ENCODE assay signal across 18 mouse cellular contexts in the genomic region with DNA sequence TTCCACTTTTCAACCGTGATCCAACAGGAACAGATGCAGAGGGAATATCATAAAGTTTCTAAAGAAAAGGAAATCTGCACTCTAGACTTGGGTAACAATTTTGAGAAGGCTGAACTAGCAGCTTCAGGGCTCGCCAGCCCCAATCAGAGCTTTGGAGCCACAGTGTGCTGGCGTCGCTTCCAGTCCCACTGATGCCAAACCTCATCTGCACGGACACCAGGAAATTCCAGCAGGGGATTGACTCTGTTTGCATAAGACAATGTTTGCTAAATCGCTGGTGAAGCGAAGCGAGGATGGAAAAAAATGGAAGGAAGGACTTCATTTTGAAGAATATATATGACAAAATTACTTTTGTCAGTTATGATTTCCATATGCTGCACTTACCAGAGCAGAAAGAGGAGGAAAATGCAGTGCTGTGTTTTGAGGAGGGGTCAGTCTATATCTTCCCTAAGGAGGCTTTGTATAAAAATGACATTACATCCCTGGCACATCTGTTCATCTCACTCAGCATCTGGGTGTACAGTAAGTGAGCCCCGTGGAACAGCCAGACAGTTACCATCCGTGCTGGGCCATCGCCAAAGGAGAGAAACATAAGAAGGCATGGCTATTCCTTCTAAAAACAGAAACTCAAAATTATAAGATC.
A peak's percentile ranks its signal among the peaks of the same experiment; 100 is the strongest.
DNase-seq lines count a peak whose midpoint lies in the region; ATAC-seq and TF ChIP-seq lines count a peak whose summit lies in the region.
"Had no signal": no experiment of that assay in that cellular context is flagged by ENCODE, and none has a peak within 500 bp of the region (broad histone marks: within the 10 kb centered on the region; RNA-seq: fewer than 3 reads in every experiment).

No protein-coding gene starts in this region.

- no peak overlapping the region for H3ac ChIP-seq in myocyte (ENCODE audit: control insufficient read depth, insufficient read length)

- peak; percentile 31; the same call in 1 of the 2 replicates for ATAC-seq in lung, embryonic 14.5 days (ENCODE audit: insufficient read depth)
- ATAC-seq in stomach, embryonic 16.5 days (ENCODE audit: insufficient read depth, low FRiP score): no peak
- ATAC-seq in stomach, postnatal 0 days (ENCODE audit: low FRiP score, low TSS enrichment): no peak
- ATAC-seq in embryonic facial prominence, embryonic 15.5 days (ENCODE audit: insufficient number of reproducible peaks, low FRiP score, low TSS enrichment, low read depth): peak; percentile 83
- ATAC-seq: forebrain, embryonic 15.5 days had no signal

- intact Hi-C loops in heart, postnatal 10 days (cut with DNase I): no loop called here

- no peaks in the 10 kb centered on the region for H3K9me3 ChIP-seq in lung, embryonic 14.5 days (ENCODE audit: low read depth, low read length)
- H3K9me3 ChIP-seq in stomach, embryonic 16.5 days (replicated peaks; ENCODE audit: control insufficient read depth, low read length): no peaks in the 10 kb centered on the region
- H3K9me3 ChIP-seq in stomach, postnatal 0 days (ENCODE audit: control insufficient read depth, low read length): no peaks in the 10 kb centered on the region
- no peaks in the 10 kb centered on the region for H3K9me3 ChIP-seq in embryonic facial prominence, embryonic 15.5 days (replicated peaks)
- H3K9me3 ChIP-seq: forebrain, embryonic 15.5 days; heart, embryonic 15.5 days; hindbrain, embryonic 10.5 days; intestine, embryonic 15.5 days had no signal

- H3K9ac ChIP-seq in lung, embryonic 14.5 days: no peak overlapping the region
- H3K9ac ChIP-seq in stomach, embryonic 16.5 days (ENCODE audit: low read length): no peak overlapping the region
- H3K9ac ChIP-seq in stomach, postnatal 0 days (ENCODE audit: low read length): no peak overlapping the region
- no peak overlapping the region for H3K9ac ChIP-seq in embryonic facial prominence, embryonic 15.5 days
- H3K9ac ChIP-seq: forebrain, embryonic 15.5 days; heart, embryonic 15.5 days; hindbrain, embryonic 14.5 days; intestine, embryonic 15.5 days had no signal

- no peaks in the 10 kb centered on the region for H3K4me1 ChIP-seq in lung, embryonic 14.5 days (ENCODE audit: insufficient read depth)
- H3K4me1 ChIP-seq in stomach, embryonic 16.5 days (ENCODE audit: control insufficient read depth, insufficient read depth, low read length): peaks cover 8% of the 10 kb centered on the region
- no peaks in the 10 kb centered on the region for H3K4me1 ChIP-seq in stomach, postnatal 0 days (replicated peaks; ENCODE audit: control insufficient read depth, insufficient read depth)
- H3K4me1 ChIP-seq in embryonic facial prominence, embryonic 15.5 days: peaks cover 16% of the 10 kb centered on the region; the same call in 1 of the 2 replicates
- H3K4me1 ChIP-seq: heart, embryonic 15.5 days; intestine, embryonic 15.5 days had no signal

- DNase-seq in lung, embryonic 14.5 days: peak; percentile 62
- DNase-seq in lung, postnatal 36 days: no peak
- no peak for DNase-seq in stomach, postnatal 0 days (ENCODE audit: low spot score)
- DNase-seq in heart, postnatal 10 days: no peak
- DNase-seq: adrenal gland, adult 8-10 months; adrenal gland, postnatal 36 days; cerebellum, adult 2 months; embryo, embryonic 11 days; heart, adult 2 months had no signal

- no peaks in the 10 kb centered on the region for H3K27me3 ChIP-seq in lung, embryonic 14.5 days (ENCODE audit: insufficient read depth, low read length)
- H3K27me3 ChIP-seq in stomach, embryonic 16.5 days (ENCODE audit: control insufficient read depth, insufficient read depth, low read length): no peaks in the 10 kb centered on the region
- no peaks in the 10 kb centered on the region for H3K27me3 ChIP-seq in stomach, postnatal 0 days (ENCODE audit: control insufficient read depth, insufficient read depth, low read length)
- H3K27me3 ChIP-seq in embryonic facial prominence, embryonic 15.5 days: no peaks in the 10 kb centered on the region
- no peaks in the 10 kb centered on the region for H3K27me3 ChIP-seq in myocyte (ENCODE audit: control insufficient read depth, insufficient read depth, insufficient read length)
- H3K27me3 ChIP-seq: forebrain, embryonic 15.5 days; heart, embryonic 15.5 days; intestine, embryonic 15.5 days had no signal

- H3K27ac ChIP-seq in lung, embryonic 14.5 days (ENCODE audit: low read depth): no peak overlapping the region
- H3K27ac ChIP-seq in stomach, embryonic 16.5 days (ENCODE audit: low read length): no peak overlapping the region
- H3K27ac ChIP-seq in stomach, postnatal 0 days (replicated peaks): no peak overlapping the region
- H3K27ac ChIP-seq in embryonic facial prominence, embryonic 15.5 days (replicated peaks): peak overlapping the region; percentile 45; the same call in 1 of the 2 replicates
- H3K27ac ChIP-seq: heart, adult 2 months; heart, embryonic 15.5 days; hindbrain, embryonic 10.5 days; hindbrain, embryonic 14.5 days had no signal

- no peak overlapping the region for H3K4me3 ChIP-seq in lung, embryonic 14.5 days (ENCODE audit: low read depth, low read length)
- no peak overlapping the region for H3K4me3 ChIP-seq in stomach, embryonic 16.5 days (replicated peaks; ENCODE audit: low read length)
- H3K4me3 ChIP-seq in stomach, postnatal 0 days (ENCODE audit: low read depth, low read length): no peak overlapping the region
- H3K4me3 ChIP-seq in embryonic facial prominence, embryonic 15.5 days (replicated peaks): no peak overlapping the region
- H3K4me3 ChIP-seq in myocyte: no peak overlapping the region
- H3K4me3 ChIP-seq: forebrain, embryonic 15.5 days; heart, adult 2 months; heart, embryonic 15.5 days; hindbrain, embryonic 10.5 days; intestine, embryonic 15.5 days had no signal

- TF ChIP-seq POLR2A in myocyte (IDR thresholded peaks at IDR 0.05; ENCODE audit: insufficient read length, low read depth): no peak

- no peak for TF ChIP-seq EP300 in stomach, postnatal 0 days (optimal IDR thresholded peaks at IDR 0.05)

- H3K36me3 ChIP-seq in lung, embryonic 14.5 days (ENCODE audit: insufficient read depth): no peaks in the 10 kb centered on the region
- no peaks in the 10 kb centered on the region for H3K36me3 ChIP-seq in stomach, embryonic 16.5 days (ENCODE audit: control insufficient read depth, insufficient read depth, low read length)
- H3K36me3 ChIP-seq in stomach, postnatal 0 days (ENCODE audit: control insufficient read depth, insufficient read depth, low read length): no peaks in the 10 kb centered on the region
- H3K36me3 ChIP-seq in embryonic facial prominence, embryonic 15.5 days: no peaks in the 10 kb centered on the region
- no peaks in the 10 kb centered on the region for H3K36me3 ChIP-seq in myocyte (ENCODE audit: control insufficient read depth, insufficient read depth)
- H3K36me3 ChIP-seq: forebrain, embryonic 15.5 days; heart, embryonic 15.5 days; hindbrain, embryonic 10.5 days; intestine, embryonic 15.5 days had no signal

- no peak for TF ChIP-seq CTCF in lung, embryonic 14.5 days (IDR thresholded peaks at IDR 0.05; ENCODE audit: low read depth)
- TF ChIP-seq CTCF in stomach, postnatal 0 days (IDR thresholded peaks at IDR 0.05; ENCODE audit: low read depth): no peak

- WGBS in lung, embryonic 14.5 days: 35% methylated on average over 11 of the region's 11 CpGs
- 40% methylated on average over 11 of the region's 11 CpGs for WGBS in stomach, embryonic 16.5 days
- WGBS in stomach, postnatal 0 days: 40% methylated on average over 11 of the region's 11 CpGs
- WGBS in embryonic facial prominence, embryonic 15.5 days: 31% methylated on average over 11 of the region's 11 CpGs

- peak overlapping the region; percentile 26; the same call in 1 of the 2 replicates for H3K4me2 ChIP-seq in lung, embryonic 14.5 days
- H3K4me2 ChIP-seq in stomach, embryonic 16.5 days (ENCODE audit: low read depth, low read length): peak overlapping the region; percentile 3; the same call in 1 of the 2 replicates
- no peak overlapping the region for H3K4me2 ChIP-seq in stomach, postnatal 0 days (replicated peaks; ENCODE audit: low read depth)
- H3K4me2 ChIP-seq in embryonic facial prominence, embryonic 15.5 days (replicated peaks): peak overlapping the region; percentile 15; the same call in 1 of the 2 replicates
- peak overlapping the region; percentile 26 for H3K4me2 ChIP-seq in myocyte (ENCODE audit: low read depth)
- H3K4me2 ChIP-seq: forebrain, embryonic 15.5 days; heart, embryonic 11.5 days; heart, embryonic 15.5 days; hindbrain, embryonic 14.5 days; intestine, embryonic 15.5 days had no signal

- no peaks in the 10 kb centered on the region for H3K79me2 ChIP-seq in myocyte (ENCODE audit: control insufficient read depth, insufficient read depth)

TF ChIP-seq in myocyte, 11 proteins besides CTCF, POLR2A, EP300 and RAD21:
- TF ChIP-seq CEBPB (IDR thresholded peaks at IDR 0.05; ENCODE audit: insufficient read depth, poor library complexity, severe bottlenecking) (no peak), MAX (IDR thresholded peaks at IDR 0.05; ENCODE audit: low read depth) (no peak), SRF (IDR thresholded peaks at IDR 0.05; ENCODE audit: control insufficient read depth, insufficient read length, low read depth) (no peak), TCF12 (IDR thresholded peaks at IDR 0.05; ENCODE audit: insufficient read depth, poor library complexity, severe bottlenecking) (no peak), MYOG (IDR thresholded peaks at IDR 0.05; ENCODE audit: control insufficient read depth in 1 of 3, insufficient read depth in 1 of 3, insufficient read length in 2 of 3, low read depth in 2 of 3) (no peak), USF1 (IDR thresholded peaks at IDR 0.05; ENCODE audit: low read depth) (no peak), E2F4 (IDR thresholded peaks at IDR 0.05; ENCODE audit: insufficient read depth) (no peak), REST (IDR thresholded peaks at IDR 0.05; ENCODE audit: insufficient read depth, insufficient read length) (no peak), POLR2AphosphoS2 (IDR thresholded peaks at IDR 0.05; ENCODE audit: insufficient read length, low read depth) (no peak), MYOD1 (IDR thresholded peaks at IDR 0.05; ENCODE audit: control insufficient read depth in 1 of 3, insufficient read length in 2 of 3, low read depth in 2 of 3) (no peak), TCF3 (IDR thresholded peaks at IDR 0.05; ENCODE audit: insufficient read length, low read depth) (no peak)
TF ChIP-seq in myocyte: peak in this region for 0.

Comparison
In these comparisons a context has a peak if more than half of its experiments do, and no peak if none do; other contexts are left out.
1. ATAC-seq: peak in lung, embryonic 14.5 days (single experiment) and embryonic facial prominence, embryonic 15.5 days (single experiment); none in stomach, embryonic 16.5 days (single experiment) and stomach, postnatal 0 days (single experiment).